Mouse (Mus musculus): ENCODE results near the gene Shisa8.

GRCm38 (mm10) chr15:82244115-82244804 lies 31.6 kb upstream of the Shisa8 start, which contains the start of gene Cenpm:
- TF ChIP-seq CTCF (IDR thresholded peaks at IDR 0.05; ENCODE audit: low read depth) (no peak), EP300 (IDR thresholded peaks at IDR 0.05; ENCODE audit: low read depth) (no peak)

All from heart, postnatal 0 days (tissue).